Mouse (Mus musculus): Measurements from ENCODE around the gene Aldh4a1.

GRCm38 (mm10) chr4:139636373-139636772 lies 13.7 kb downstream of the Aldh4a1 start:
- TF ChIP-seq POLR2A (IDR thresholded peaks at IDR 0.05; ENCODE audit: extremely low read depth, insufficient read depth, low read length), result no peak
- peak; percentile 97 for TF ChIP-seq CTCF (IDR thresholded peaks at IDR 0.05; ENCODE audit: extremely low read depth, insufficient read depth, low read length)
